Comparison of ENCODE assay signal across 9 mouse cellular contexts in genomic region chr7:19871137-19871621, GRCm38 (mm10). TPM values are rescaled to one million over a fixed set of nuclear protein-coding genes. Genes with fewer than 3 reads are reported as not detected.
DNase-seq lines count a peak whose midpoint lies in the region; ATAC-seq lines count a peak whose summit lies in the region.
"Had no signal": no experiment of that assay in that cellular context is flagged by ENCODE, and none has a peak within 500 bp of the region (broad histone marks: within the 10 kb centered on the region; RNA-seq: fewer than 3 reads in every experiment).

No protein-coding gene starts in this region.

- H3K4me3 ChIP-seq in liver, embryonic 15.5 days (replicated peaks) = no peak overlapping the region
- H3K4me3 ChIP-seq in hindbrain, embryonic 16.5 days (ENCODE audit: low read length) = no peak overlapping the region
- H3K4me3 ChIP-seq: limb, embryonic 13.5 days had no signal

- peak overlapping the region; percentile 53 for H3K27ac ChIP-seq in liver, embryonic 15.5 days (replicated peaks)
- no peak overlapping the region for H3K27ac ChIP-seq in hindbrain, embryonic 16.5 days (ENCODE audit: low read depth, low read length)
- H3K27ac ChIP-seq: limb, embryonic 13.5 days had no signal

- WGBS in liver, embryonic 15.5 days (ENCODE audit: insufficient replicate concordance) = 11% methylated on average over 10 of the region's 10 CpGs
- WGBS in hindbrain, embryonic 16.5 days = 66% methylated on average over 10 of the region's 10 CpGs

- no peaks in the 10 kb centered on the region for H3K36me3 ChIP-seq in liver, embryonic 15.5 days (replicated peaks)
- no peaks in the 10 kb centered on the region for H3K36me3 ChIP-seq in hindbrain, embryonic 16.5 days (ENCODE audit: control insufficient read depth, insufficient read depth, low read length)
- H3K36me3 ChIP-seq: limb, embryonic 13.5 days had no signal

- no peak overlapping the region for H3K9ac ChIP-seq in liver, embryonic 15.5 days
- no peak overlapping the region for H3K9ac ChIP-seq in hindbrain, embryonic 16.5 days (ENCODE audit: low read depth, low read length)
- H3K9ac ChIP-seq: limb, embryonic 13.5 days had no signal

- H3K4me1 ChIP-seq in liver, embryonic 15.5 days (replicated peaks) = peaks cover 12% of the 10 kb centered on the region
- no peaks in the 10 kb centered on the region for H3K4me1 ChIP-seq in hindbrain, embryonic 16.5 days (ENCODE audit: control insufficient read depth, insufficient read depth, low read depth, low read length)
- H3K4me1 ChIP-seq: limb, embryonic 13.5 days had no signal

- H3K27me3 ChIP-seq in liver, embryonic 15.5 days = no peaks in the 10 kb centered on the region
- no peaks in the 10 kb centered on the region for H3K27me3 ChIP-seq in hindbrain, embryonic 16.5 days (replicated peaks; ENCODE audit: control insufficient read depth, insufficient read depth, low read length)
- H3K27me3 ChIP-seq: limb, embryonic 13.5 days had no signal

- H3K4me2 ChIP-seq in liver, embryonic 15.5 days = no peak overlapping the region
- no peak overlapping the region for H3K4me2 ChIP-seq in hindbrain, embryonic 16.5 days (ENCODE audit: low read length)
- H3K4me2 ChIP-seq: limb, embryonic 13.5 days had no signal

- DNase-seq in adrenal gland, postnatal 10 days = peak; percentile 36
- DNase-seq in adrenal gland, adult 8-10 months = no peak
- DNase-seq in heart, adult 8-10 months (ENCODE audit: low spot score) = peak; percentile 48
- peak; percentile 24 to 47 for DNase-seq in spleen, postnatal 14 days (ENCODE audit: low spot score in 2 of 2)
- DNase-seq in urinary bladder, postnatal 36 days (ENCODE audit: low spot score in 2 of 2) = no peak

- no peak for ATAC-seq in liver, embryonic 15.5 days (ENCODE audit: insufficient read depth)
- no peak for ATAC-seq in erythroid progenitor cell, adult 5-6 weeks (replicated peaks; ENCODE audit: low FRiP score, poor library complexity, severe bottlenecking)
- no peak for ATAC-seq in hindbrain, embryonic 16.5 days

- no peaks in the 10 kb centered on the region for H3K9me3 ChIP-seq in liver, embryonic 15.5 days (replicated peaks)
- no peaks in the 10 kb centered on the region for H3K9me3 ChIP-seq in hindbrain, embryonic 16.5 days (ENCODE audit: control insufficient read depth, low read length)
- H3K9me3 ChIP-seq: limb, embryonic 13.5 days had no signal

RNA-seq across cellular contexts. Expression of gene Ceacam16, which starts 10.1 kb away (rescaled TPM):
- total RNA-seq in adrenal gland, postnatal 10 days (2021) = under 1 TPM in 1 of 2 experiments, not detected in 1; 0.18 TPM
- under 1 TPM in 1 of 4 experiments, not detected in 3; 0.31 TPM for total RNA-seq in adrenal gland, adult 8-10 months (2022)
- total RNA-seq in heart, adult 8-10 months (2022) = under 1 TPM in 1 of 4 experiments, not detected in 3; 0.27 TPM
- not detected in 2 replicates for polyA plus RNA-seq in liver, embryonic 15.5 days (2015; fragmentation: Nextera tagmentation; extraction: Ambion mirVana)
- not detected in 2 replicates for total RNA-seq in erythroid progenitor cell, adult 5-6 weeks (2015; ENCODE audit: low replicate concordance)
- not detected in 2 replicates for total RNA-seq in erythroid progenitor cell, adult 5-6 weeks (2017; ENCODE audit: low replicate concordance)
- 1.4 and 2.0 TPM in 2 replicates for polyA plus RNA-seq in hindbrain, embryonic 16.5 days (2015; fragmentation: Nextera tagmentation; extraction: Ambion mirVana)
- polyA plus RNA-seq: limb, embryonic 13.5 days had no signal

RNA-seq across cellular contexts. Expression of gene Ceacam19, which starts 16.6 kb away (rescaled TPM):
- not detected for total RNA-seq in adrenal gland, postnatal 10 days (2021)
- total RNA-seq in adrenal gland, adult 8-10 months (2022) = not detected
- total RNA-seq in heart, adult 8-10 months (2022) = not detected
- polyA plus RNA-seq in liver, embryonic 15.5 days (2015; fragmentation: Nextera tagmentation; extraction: Ambion mirVana) = not detected in 2 replicates
- not detected in 2 replicates for total RNA-seq in erythroid progenitor cell, adult 5-6 weeks (2015; ENCODE audit: low replicate concordance)
- not detected in 2 replicates for total RNA-seq in erythroid progenitor cell, adult 5-6 weeks (2017; ENCODE audit: low replicate concordance)
- not detected in 2 replicates for polyA plus RNA-seq in hindbrain, embryonic 16.5 days (2015; fragmentation: Nextera tagmentation; extraction: Ambion mirVana)

RNA-seq across cellular contexts. Expression of gene Gm19345, which starts 19.4 kb away (rescaled TPM):
- not detected for total RNA-seq in adrenal gland, postnatal 10 days (2021)
- under 1 TPM in 2 of 4 experiments, not detected in 2; 0.28 to 0.35 TPM for total RNA-seq in adrenal gland, adult 8-10 months (2022)
- total RNA-seq in heart, adult 8-10 months (2022) = not detected
- not detected in 2 replicates for polyA plus RNA-seq in liver, embryonic 15.5 days (2015; fragmentation: Nextera tagmentation; extraction: Ambion mirVana)
- not detected in 2 replicates for total RNA-seq in erythroid progenitor cell, adult 5-6 weeks (2015; ENCODE audit: low replicate concordance)
- total RNA-seq in erythroid progenitor cell, adult 5-6 weeks (2017; ENCODE audit: low replicate concordance) = not detected in 2 replicates
- 19.3 and 22.9 TPM in 2 replicates for polyA plus RNA-seq in hindbrain, embryonic 16.5 days (2015; fragmentation: Nextera tagmentation; extraction: Ambion mirVana)
- polyA plus RNA-seq: limb, embryonic 13.5 days had no signal

RNA-seq across cellular contexts. Expression of gene Bcl3, which starts 48.6 kb away (rescaled TPM):
- total RNA-seq in adrenal gland, postnatal 10 days (2021) = 10 to 100 TPM; 15.4 to 16.6 TPM
- total RNA-seq in adrenal gland, adult 8-10 months (2022) = 10 to 100 TPM; 16.5 to 23.4 (median 21.9) TPM
- total RNA-seq in heart, adult 8-10 months (2022) = 1 to 10 TPM; 2.1 to 4.4 (median 3.5) TPM
- polyA plus RNA-seq in liver, embryonic 15.5 days (2015; fragmentation: Nextera tagmentation; extraction: Ambion mirVana) = 4.7 and 5.3 TPM in 2 replicates
- 15.5 and 21.3 TPM in 2 replicates for total RNA-seq in erythroid progenitor cell, adult 5-6 weeks (2015; ENCODE audit: low replicate concordance)
- total RNA-seq in erythroid progenitor cell, adult 5-6 weeks (2017; ENCODE audit: low replicate concordance) = 0.77 TPM in 1 of 2 replicates, not detected in the other
- polyA plus RNA-seq in hindbrain, embryonic 16.5 days (2015; fragmentation: Nextera tagmentation; extraction: Ambion mirVana) = 0.70 and 1.2 TPM in 2 replicates

RNA-seq across cellular contexts. Expression of gene Pvr, which starts 49.8 kb away (rescaled TPM):
- 10 to 100 TPM; 20.9 to 24.9 TPM for total RNA-seq in adrenal gland, postnatal 10 days (2021)
- total RNA-seq in adrenal gland, adult 8-10 months (2022) = 10 to 100 TPM; 20.6 to 34.2 (median 24.5) TPM
- total RNA-seq in heart, adult 8-10 months (2022) = 10 to 100 TPM; 17.9 to 25.0 (median 20.5) TPM
- polyA plus RNA-seq in liver, embryonic 15.5 days (2015; fragmentation: Nextera tagmentation; extraction: Ambion mirVana) = 2.8 and 3.4 TPM in 2 replicates
- 0.72 TPM in 1 of 2 replicates, not detected in the other for total RNA-seq in erythroid progenitor cell, adult 5-6 weeks (2015; ENCODE audit: low replicate concordance)
- 0.13 and 2.0 TPM in 2 replicates for total RNA-seq in erythroid progenitor cell, adult 5-6 weeks (2017; ENCODE audit: low replicate concordance)
- polyA plus RNA-seq in hindbrain, embryonic 16.5 days (2015; fragmentation: Nextera tagmentation; extraction: Ambion mirVana) = 9.6 and 10.8 TPM in 2 replicates

Comparison
In these comparisons a context has a peak if more than half of its experiments do, and no peak if none do; other contexts are left out.
1. DNase-seq: peak in adrenal gland, postnatal 10 days (single experiment), heart, adult 8-10 months (single experiment) and spleen, postnatal 14 days (2 of 2); none in adrenal gland, adult 8-10 months (single experiment) and urinary bladder, postnatal 36 days (0 of 2).